Mouse (Mus musculus): ENCODE results near the gene Hist2h3c1. TPM values are rescaled to one million over a fixed set of nuclear protein-coding genes. Genes with fewer than 3 reads are reported as not detected.
A peak's percentile ranks its signal among the peaks of the same experiment; 100 is the strongest.
"Not testable (repeated sequence)": the region's sequence is repeated elsewhere in the genome, so short reads cannot be mapped to it uniquely, and the experiment has no call there.

The Hist2h3c1 gene
- polyA plus RNA-seq, 1 experiment from 2014 or later = not detected

GRCm38 (mm10) chr3:96239949-96240798, 6.3 kb upstream of the Hist2h3c1 start, which contains the start of gene Hist2h2aa2:
Gene Hist2h2aa2 (minus strand): TSS chr3:96240276.
- WGBS = 4% methylated on average over 23 of the region's 85 CpGs

GRCm38 (mm10) chr3:96240799-96241197, 5.7 kb upstream of the Hist2h3c1 start:
- H3K27ac ChIP-seq (ENCODE audit: low read length) = peak overlapping the region; percentile 78
- ATAC-seq = no peak
- no peaks in the 10 kb centered on the region for H3K36me3 ChIP-seq (ENCODE audit: control insufficient read depth, insufficient read depth)
- no peaks in the 10 kb centered on the region for H3K27me3 ChIP-seq (replicated peaks; ENCODE audit: control insufficient read depth, insufficient read depth, low read length)
- H3K4me1 ChIP-seq (replicated peaks; ENCODE audit: control insufficient read depth, insufficient read depth, low read length) = peaks cover 22% of the 10 kb centered on the region
- peak overlapping the region; percentile 58 for H3K4me2 ChIP-seq (ENCODE audit: low read length)
- 68% methylated on average over 9 of the region's 9 CpGs for WGBS
- peak overlapping the region; percentile 45; the same call in 1 of the 2 replicates for H3K9ac ChIP-seq (replicated peaks; ENCODE audit: low read depth, low read length)
- H3K4me3 ChIP-seq (replicated peaks; ENCODE audit: low read length) = no peak overlapping the region
- no peaks in the 10 kb centered on the region for H3K9me3 ChIP-seq (ENCODE audit: control insufficient read depth, low read length)

More at GRCm38 (mm10) chr3:96239949-96240798, 6.3 kb upstream of the Hist2h3c1 start, which contains the start of gene Hist2h2aa2:
- peak within 1 kb of the TSS; percentile 42 for H3K4me3 ChIP-seq (replicated peaks; ENCODE audit: low read length)
- peak within 1 kb of the TSS; percentile 85 for H3K27ac ChIP-seq (ENCODE audit: low read length)
- ATAC-seq = peak; percentile 86
- H3K9ac ChIP-seq (replicated peaks; ENCODE audit: low read depth, low read length) = peak within 1 kb of the TSS; percentile 46; the same call in 1 of the 2 replicates
- not testable (repeated sequence) for H3K9me3 ChIP-seq (ENCODE audit: control insufficient read depth, low read length); H3K27me3 ChIP-seq (replicated peaks; ENCODE audit: control insufficient read depth, insufficient read depth, low read length); H3K36me3 ChIP-seq (ENCODE audit: control insufficient read depth, insufficient read depth)
- H3K4me2 ChIP-seq (ENCODE audit: low read length) = peak within 1 kb of the TSS; percentile 58
- peaks cover 22% of the 10 kb centered on the region for H3K4me1 ChIP-seq (replicated peaks; ENCODE audit: control insufficient read depth, insufficient read depth, low read length)

GRCm38 (mm10) chr3:96243921-96244572, 2.4 kb upstream of the Hist2h3c1 start:
- H3K27ac ChIP-seq (ENCODE audit: low read length) = 0 out of 2 replicates have a peak overlapping the region, but pooled peaks have one; percentile 96
- H3K9me3 ChIP-seq (ENCODE audit: control insufficient read depth, low read length) = no peaks in the 10 kb centered on the region
- no peak for ATAC-seq
- no peak overlapping the region; the same call in 1 of the 2 replicates for H3K9ac ChIP-seq (replicated peaks; ENCODE audit: low read depth, low read length)
- H3K4me1 ChIP-seq (replicated peaks; ENCODE audit: control insufficient read depth, insufficient read depth, low read length) = peaks cover 14% of the 10 kb centered on the region
- no peaks in the 10 kb centered on the region for H3K27me3 ChIP-seq (replicated peaks; ENCODE audit: control insufficient read depth, insufficient read depth, low read length)
- H3K36me3 ChIP-seq (ENCODE audit: control insufficient read depth, insufficient read depth) = no peaks in the 10 kb centered on the region
- no peak overlapping the region for H3K4me3 ChIP-seq (replicated peaks; ENCODE audit: low read length)
- 82% methylated on average over 7 of the region's 7 CpGs for WGBS
- H3K4me2 ChIP-seq (ENCODE audit: low read length) = no peak overlapping the region; the same call in 1 of the 2 replicates

- not testable (repeated sequence) for H3K9me3 ChIP-seq (ENCODE audit: control insufficient read depth, low read length); H3K36me3 ChIP-seq (ENCODE audit: control insufficient read depth, insufficient read depth); H3K27me3 ChIP-seq (replicated peaks; ENCODE audit: control insufficient read depth, insufficient read depth, low read length)
- peak within 1 kb of the TSS; percentile 96 for H3K27ac ChIP-seq (ENCODE audit: low read length)
- H3K4me1 ChIP-seq (replicated peaks; ENCODE audit: control insufficient read depth, insufficient read depth, low read length) = peaks cover 14% of the 10 kb centered on the region
- peak within 1 kb of the TSS; percentile 53 for H3K4me3 ChIP-seq (replicated peaks; ENCODE audit: low read length)
- peak; percentile 90 for ATAC-seq
- H3K4me2 ChIP-seq (ENCODE audit: low read length) = peak within 1 kb of the TSS; percentile 64
- peak within 1 kb of the TSS; percentile 75 for H3K9ac ChIP-seq (replicated peaks; ENCODE audit: low read depth, low read length)
- under 1% methylated on average over 20 of the region's 88 CpGs for WGBS
These were observed 1.2 kb upstream of the Hist2h3c1 start, which contains the start of gene Hist2h2aa1 for GRCm38 (mm10) chr3:96245003-96245886. Gene Hist2h2aa1 (plus strand): TSS chr3:96245497.

DNA sequence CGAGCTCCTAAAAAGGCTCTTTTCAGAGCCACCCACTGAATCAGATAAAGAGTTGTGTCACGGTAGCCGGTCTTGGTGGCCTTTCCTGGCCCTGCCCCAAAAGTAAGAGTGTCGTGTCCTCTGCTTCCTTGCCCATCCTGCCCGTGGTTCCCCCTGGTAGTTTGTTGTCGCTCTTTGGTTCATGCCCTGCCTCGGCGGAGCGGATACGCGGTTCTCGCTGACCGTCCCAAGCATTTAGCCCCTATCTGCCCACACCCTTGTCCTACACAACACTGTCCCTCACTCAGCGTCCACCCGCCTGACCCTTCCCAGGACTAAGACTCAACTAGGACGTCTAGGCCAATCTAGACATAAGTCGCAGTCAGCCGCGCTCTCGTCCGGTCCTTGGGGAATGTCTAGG, 467 bp upstream of the Hist2h3c1 start:
- ATAC-seq; H3K36me3 ChIP-seq (ENCODE audit: control insufficient read depth, insufficient read depth); H3K9me3 ChIP-seq (ENCODE audit: control insufficient read depth, low read length); H3K9ac ChIP-seq (replicated peaks; ENCODE audit: low read depth, low read length); H3K27me3 ChIP-seq (replicated peaks; ENCODE audit: control insufficient read depth, insufficient read depth, low read length); H3K27ac ChIP-seq (ENCODE audit: low read length): not testable (repeated sequence)
- Histone ChIP-seq H3K4me2 (ENCODE audit: low read length) (peak overlapping the region; percentile 39), H3K4me1 (replicated peaks; ENCODE audit: control insufficient read depth, insufficient read depth, low read length) (peaks cover 12% of the 10 kb centered on the region), H3K4me3 (replicated peaks; ENCODE audit: low read length) (peak overlapping the region; percentile 38)
- WGBS = 0% methylated on average over 9 of the region's 21 CpGs

GRCm38 (mm10) chr3:96247356-96248140, 1.1 kb downstream of the Hist2h3c1 start:
- H3K27ac ChIP-seq (ENCODE audit: low read length) = no peak overlapping the region

GRCm38 (mm10) chr3:96248141-96249033, 1.9 kb downstream of the Hist2h3c1 start:
- Histone ChIP-seq H3K9ac (replicated peaks; ENCODE audit: low read depth, low read length) (no peak overlapping the region), H3K36me3 (ENCODE audit: control insufficient read depth, insufficient read depth) (no peaks in the 10 kb centered on the region), H3K9me3 (ENCODE audit: control insufficient read depth, low read length) (no peaks in the 10 kb centered on the region), H3K4me2 (ENCODE audit: low read length) (peak overlapping the region; percentile 35), H3K4me3 (replicated peaks; ENCODE audit: low read length) (no peak overlapping the region), H3K4me1 (replicated peaks; ENCODE audit: control insufficient read depth, insufficient read depth, low read length) (peaks cover 12% of the 10 kb centered on the region), H3K27me3 (replicated peaks; ENCODE audit: control insufficient read depth, insufficient read depth, low read length) (no peaks in the 10 kb centered on the region), H3K27ac (ENCODE audit: low read length) (no peak overlapping the region)
- ATAC-seq = no peak
- WGBS = 50% methylated on average over 6 of the region's 6 CpGs

More at GRCm38 (mm10) chr3:96247356-96248140, 1.1 kb downstream of the Hist2h3c1 start:
- H3K4me3 ChIP-seq (replicated peaks; ENCODE audit: low read length) = peak overlapping the region; percentile 38
- H3K36me3 ChIP-seq (ENCODE audit: control insufficient read depth, insufficient read depth) = no peaks in the 10 kb centered on the region
- ATAC-seq = no peak
- H3K4me2 ChIP-seq (ENCODE audit: low read length) = peak overlapping the region; percentile 35
- H3K9ac ChIP-seq (replicated peaks; ENCODE audit: low read depth, low read length) = peak overlapping the region; percentile 37; the same call in 1 of the 2 replicates
- H3K9me3 ChIP-seq (ENCODE audit: control insufficient read depth, low read length) = no peaks in the 10 kb centered on the region
- 2% methylated on average over 11 of the region's 11 CpGs for WGBS
- H3K27me3 ChIP-seq (replicated peaks; ENCODE audit: control insufficient read depth, insufficient read depth, low read length) = no peaks in the 10 kb centered on the region
- H3K4me1 ChIP-seq (replicated peaks; ENCODE audit: control insufficient read depth, insufficient read depth, low read length) = peaks cover 12% of the 10 kb centered on the region

DNA sequence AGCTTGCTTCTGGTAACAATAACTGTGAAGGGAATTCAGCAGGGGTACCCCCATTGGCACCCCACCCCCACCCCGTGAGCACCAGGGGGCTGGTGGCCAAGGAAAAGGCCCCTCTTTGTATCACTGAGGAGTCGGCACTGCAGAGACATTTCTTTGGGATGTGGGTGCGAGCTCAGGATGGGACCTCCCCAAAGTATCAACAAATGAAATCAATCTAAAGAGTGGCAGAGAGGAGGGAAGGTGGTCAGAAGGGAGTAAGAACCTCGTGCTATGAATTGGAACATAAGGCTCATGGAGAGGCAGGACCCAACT, 2.5 kb downstream of the Hist2h3c1 start:
- Histone ChIP-seq H3K4me3 (replicated peaks; ENCODE audit: low read length) (no peak overlapping the region), H3K9me3 (ENCODE audit: control insufficient read depth, low read length) (no peaks in the 10 kb centered on the region), H3K4me1 (replicated peaks; ENCODE audit: control insufficient read depth, insufficient read depth, low read length) (peaks cover 12% of the 10 kb centered on the region), H3K36me3 (ENCODE audit: control insufficient read depth, insufficient read depth) (no peaks in the 10 kb centered on the region), H3K27me3 (replicated peaks; ENCODE audit: control insufficient read depth, insufficient read depth, low read length) (no peaks in the 10 kb centered on the region), H3K9ac (replicated peaks; ENCODE audit: low read depth, low read length) (no peak overlapping the region), H3K27ac (ENCODE audit: low read length) (no peak overlapping the region), H3K4me2 (ENCODE audit: low read length) (no peak overlapping the region)
- WGBS = 46% methylated on average over 4 of the region's 4 CpGs
- ATAC-seq = no peak
